Mouse (Mus musculus) stomach, embryonic 16.5 days (tissue): ENCODE measurements at regions not wholly inside any gene's neighbourhood (a gene's known extent, or its start where the extent isn't known, plus 50 kb on each side); places are given as distances from the start of the nearest gene placed in this dataset.

Experiments used
- ATAC-seq: fragments of 200-750 bp; cut with Nextera tagmentation; 2 replicates; pipeline ENCODE4 v1.8.0; 2017; ENCODE audit warnings: moderate number of reproducible peaks, moderate TSS enrichment; ENCODE audit not compliant: insufficient read depth, low FRiP score
- H3K27ac ChIP-seq: fragments of 300-500 bp; sonication (generic); 2 replicates; pipeline ENCODE4 v1.5.1; 2014; ENCODE audit warnings: low read length
- H3K27me3 ChIP-seq: fragments of 300-500 bp; sonication (generic); 2 replicates; pipeline ENCODE4 v1.6.1; 2014; ENCODE audit warnings: low read length, control low read depth, mixed read lengths; ENCODE audit not compliant: control insufficient read depth, insufficient read depth
- H3K36me3 ChIP-seq: fragments of 300-500 bp; sonication (generic); 2 replicates; pipeline ENCODE4 v1.6.1; 2014; ENCODE audit warnings: low read length; ENCODE audit not compliant: control insufficient read depth, insufficient read depth
- H3K4me1 ChIP-seq: fragments of 300-500 bp; sonication (generic); 2 replicates; pipeline ENCODE4 v1.6.1; 2014; ENCODE audit warnings: low read length, control low read depth, mixed read lengths; ENCODE audit not compliant: control insufficient read depth, insufficient read depth
- H3K4me2 ChIP-seq: fragments of 300-500 bp; sonication (generic); 2 replicates; pipeline ENCODE4 v1.6.1; 2014; ENCODE audit warnings: low read depth, low read length, mixed read lengths
- H3K4me3 ChIP-seq: fragments of 300-500 bp; sonication (generic); replicated peaks from 2 replicates; pipeline ENCODE4 v1.5.1; 2014; ENCODE audit warnings: mild to moderate bottlenecking, low read length
- H3K9ac ChIP-seq: fragments of 300-500 bp; sonication (generic); 2 replicates; pipeline ENCODE4 v1.6.1; 2014; ENCODE audit warnings: low read length
- H3K9me3 ChIP-seq: fragments of 300-500 bp; sonication (generic); replicated peaks from 2 replicates; pipeline ENCODE4 v1.6.1; 2016; ENCODE audit warnings: low read length, control low read depth; ENCODE audit not compliant: control insufficient read depth
- WGBS: fragments of 180-500 bp; shearing (Covaris S2); extraction: QIAGEN DNeasy Blood & Tissue Kit; methylation state at CpG from one replicate; pipeline ENCODE4 v1.1.7; 2014; 5-methylcytosine and 5-hydroxymethylcytosine counted together

GRCm38 (mm10) chr13:28663950-28664681, 289.4 kb downstream of the Sox4 start:
- ATAC-seq = no peak
- Histone ChIP-seq H3K4me1 (peaks cover 11% of the 10 kb centered on the region), H3K4me2 (no peak overlapping the region), H3K4me3 (no peak overlapping the region), H3K27me3 (no peaks in the 10 kb centered on the region), H3K36me3 (no peaks in the 10 kb centered on the region), H3K9ac (no peak overlapping the region), H3K9me3 (no peaks in the 10 kb centered on the region), H3K27ac (no peak overlapping the region)
- WGBS = 49% methylated on average over 7 of the region's 7 CpGs

- Histone ChIP-seq H3K36me3 (no peaks in the 10 kb centered on the region), H3K4me1 (peaks cover 11% of the 10 kb centered on the region), H3K4me3 (no peak overlapping the region), H3K4me2 (no peak overlapping the region), H3K9me3 (no peaks in the 10 kb centered on the region), H3K27ac (no peak overlapping the region), H3K9ac (no peak overlapping the region), H3K27me3 (no peaks in the 10 kb centered on the region)
- 18% methylated on average over 5 of the region's 5 CpGs for WGBS
- no peak for ATAC-seq
These were observed 290.1 kb downstream of the Sox4 start for GRCm38 (mm10) chr13:28663459-28663858.

- Histone ChIP-seq H3K9me3 (no peaks in the 10 kb centered on the region), H3K4me2 (no peak overlapping the region), H3K27me3 (no peaks in the 10 kb centered on the region), H3K9ac (no peak overlapping the region), H3K4me1 (peaks cover 11% of the 10 kb centered on the region), H3K27ac (no peak overlapping the region), H3K4me3 (no peak overlapping the region), H3K36me3 (no peaks in the 10 kb centered on the region)
- peak; percentile 81 for ATAC-seq
- WGBS = 54% methylated on average over 3 of the region's 3 CpGs
These were observed 291.2 kb downstream of the Sox4 start for GRCm38 (mm10) chr13:28662316-28662752.

GRCm38 (mm10) chr13:28660151-28660550, 293.4 kb downstream of the Sox4 start:
- Histone ChIP-seq H3K27me3 (no peaks in the 10 kb centered on the region), H3K9me3 (no peaks in the 10 kb centered on the region), H3K9ac (no peak overlapping the region), H3K4me3 (no peak overlapping the region), H3K36me3 (no peaks in the 10 kb centered on the region), H3K4me1 (peaks cover 8% of the 10 kb centered on the region), H3K4me2 (no peak overlapping the region), H3K27ac (no peak overlapping the region)
- 81% methylated on average over 2 of the region's 2 CpGs for WGBS
- ATAC-seq = no peak

- peak; percentile 35; the same call in 1 of the 2 replicates for ATAC-seq
- H3K4me2 ChIP-seq = no peak overlapping the region
- 0 out of 2 replicates have a peak, but pooled peaks cover 4% of the 10 kb centered on the region for H3K4me1 ChIP-seq
- H3K4me3 ChIP-seq = no peak overlapping the region
- no peaks in the 10 kb centered on the region for H3K9me3 ChIP-seq
- H3K9ac ChIP-seq = no peak overlapping the region
- H3K36me3 ChIP-seq = no peaks in the 10 kb centered on the region
- peak overlapping the region; percentile 34; the same call in 1 of the 2 replicates for H3K27ac ChIP-seq
- no peaks in the 10 kb centered on the region for H3K27me3 ChIP-seq
- 40% methylated on average over 5 of the region's 5 CpGs for WGBS
These were observed 294.9 kb downstream of the Sox4 start for GRCm38 (mm10) chr13:28658652-28659051.

- Histone ChIP-seq H3K4me3 (no peak overlapping the region), H3K27me3 (no peaks in the 10 kb centered on the region), H3K4me2 (no peak overlapping the region), H3K27ac (no peak overlapping the region), H3K36me3 (no peaks in the 10 kb centered on the region), H3K4me1 (0 out of 2 replicates have a peak, but pooled peaks cover 4% of the 10 kb centered on the region), H3K9me3 (no peaks in the 10 kb centered on the region), H3K9ac (no peak overlapping the region)
- ATAC-seq = no peak
These were observed 298.6 kb downstream of the Sox4 start for GRCm38 (mm10) chr13:28654883-28655282.

GRCm38 (mm10) chr13:28653362-28653761, 300.2 kb downstream of the Sox4 start:
- Histone ChIP-seq H3K27ac (no peak overlapping the region), H3K27me3 (no peaks in the 10 kb centered on the region), H3K36me3 (no peaks in the 10 kb centered on the region), H3K9me3 (no peaks in the 10 kb centered on the region), H3K9ac (no peak overlapping the region), H3K4me1 (0 out of 2 replicates have a peak, but pooled peaks cover 4% of the 10 kb centered on the region), H3K4me2 (no peak overlapping the region), H3K4me3 (no peak overlapping the region)
- WGBS = 71% methylated on average over 4 of the region's 4 CpGs
- ATAC-seq = no peak

- Histone ChIP-seq H3K4me1 (0 out of 2 replicates have a peak, but pooled peaks cover 4% of the 10 kb centered on the region), H3K27ac (no peak overlapping the region), H3K9ac (no peak overlapping the region), H3K9me3 (no peaks in the 10 kb centered on the region), H3K27me3 (no peaks in the 10 kb centered on the region), H3K36me3 (no peaks in the 10 kb centered on the region), H3K4me3 (no peak overlapping the region), H3K4me2 (no peak overlapping the region)
- WGBS = 83% methylated on average over 2 of the region's 2 CpGs
- ATAC-seq = no peak
These were observed 301.7 kb downstream of the Sox4 start for GRCm38 (mm10) chr13:28651810-28652209.

- Histone ChIP-seq H3K4me1 (no peaks in the 10 kb centered on the region), H3K9ac (no peak overlapping the region), H3K27me3 (no peaks in the 10 kb centered on the region), H3K4me3 (no peak overlapping the region), H3K36me3 (no peaks in the 10 kb centered on the region), H3K4me2 (no peak overlapping the region), H3K9me3 (no peaks in the 10 kb centered on the region), H3K27ac (no peak overlapping the region)
- no peak for ATAC-seq
- 68% methylated on average over 4 of the region's 4 CpGs for WGBS
These were observed 307.6 kb downstream of the Sox4 start for GRCm38 (mm10) chr13:28645881-28646280.
